Mouse (Mus musculus): ENCODE data around the gene Ptgdr2.

DNA sequence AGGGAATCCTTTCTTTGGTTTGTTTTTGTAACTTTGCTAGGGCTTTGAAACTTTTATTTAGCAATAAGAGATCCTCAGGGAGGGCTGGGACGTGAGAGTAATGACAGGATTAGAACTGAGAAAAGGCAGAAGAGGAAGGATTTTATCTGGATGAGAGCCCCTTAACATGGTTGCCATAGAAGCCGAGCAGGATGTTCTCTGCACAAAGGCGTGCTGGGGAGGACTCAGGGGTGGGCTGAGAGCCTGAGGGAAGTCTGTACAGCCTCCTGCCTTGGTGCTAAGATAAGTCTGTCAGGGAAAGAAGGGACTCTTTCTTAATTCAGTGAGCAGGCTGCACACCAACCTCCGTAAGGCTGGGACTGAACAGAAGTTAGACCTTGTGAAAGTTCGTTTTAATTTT, 1.9 kb upstream of the Ptgdr2 start:
- TF ChIP-seq CTCF (IDR thresholded peaks at IDR 0.05; ENCODE audit: borderline replicate concordance, control insufficient read depth, extremely low read depth, insufficient read depth, low read length, poor library complexity) (no peak), POLR2A (IDR thresholded peaks at IDR 0.05; ENCODE audit: control insufficient read depth, extremely low read depth, insufficient read depth, low read length, poor library complexity) (no peak)
